Mouse (Mus musculus) lung, adult 2 months (tissue): Measurements from ENCODE around the gene Nxpe4.

Source experiments
- CTCF ChIP-seq: fragments of 200-500 bp; IDR thresholded peaks from 2 replicates; pipeline ENCODE4 v1.5.1; 2011; ENCODE audit warnings: mild to moderate bottlenecking, low read length, control low read depth; ENCODE audit not compliant: insufficient read depth
- POLR2A ChIP-seq: fragments of 200-500 bp; IDR thresholded peaks from 2 replicates; pipeline ENCODE4 v1.6.1; 2011; ENCODE audit warnings: low read depth, mild to moderate bottlenecking, control low read depth, low read length, borderline replicate concordance; ENCODE audit errors: extremely low read depth

- TF ChIP-seq CTCF (no peak), POLR2A (no peak)
Measured at GRCm38 (mm10) chr9:48211912-48212311, 50.1 kb downstream of the Nxpe4 start.
